Mouse (Mus musculus) embryonic fibroblast, embryonic 13.5 days (primary cell): ENCODE measurements around the gene Cacna1d.

Experiments
- CTCF ChIP-seq: IDR thresholded peaks from 2 replicates; pipeline ENCODE4 v1.5.1; 2011; ENCODE audit warnings: mild to moderate bottlenecking, control low read depth, low read length, moderate library complexity, borderline replicate concordance; ENCODE audit not compliant: insufficient read depth
- POLR2A ChIP-seq: IDR thresholded peaks from 2 replicates; pipeline ENCODE4 v1.6.1; 2011; ENCODE audit warnings: low read depth, mild to moderate bottlenecking, control low read depth, low read length, moderate library complexity

GRCm38 (mm10) chr14:30242166-30242817, 249.0 kb downstream of the Cacna1d start:
- TF ChIP-seq POLR2A (no peak), CTCF (no peak)
